Mouse (Mus musculus) stomach, postnatal 0 days (tissue): ENCODE results near the gene Abcc9.

Experiments used
- CTCF ChIP-seq: IDR thresholded peaks from 2 replicates; pipeline ENCODE4 v1.5.1; 2016; ENCODE audit warnings: antibody characterized with exemption, low read depth, mild to moderate bottlenecking, moderate library complexity
- EP300 ChIP-seq: optimal IDR thresholded peaks from 2 replicates; pipeline ENCODE3; 2016; ENCODE audit warnings: antibody characterized with exemption

GRCm38 (mm10) chr6:142564746-142565145, 137.4 kb downstream of the Abcc9 start:
- TF ChIP-seq CTCF, result no peak
- TF ChIP-seq EP300, result no peak
